Mouse (Mus musculus) kidney, adult 9 months (tissue): ENCODE measurements around the gene Zfp451.

Experiments
- DNase-seq: peaks from one replicate; pipeline ENCODE4 v3.0.0; 2022

The Zfp451 gene

GRCm38 (mm10) chr1:33712026-33712425 lies 102.4 kb downstream of the Zfp451 start:
- no peak for DNase-seq
